Mouse (Mus musculus) lung, postnatal 0 days (tissue): ENCODE measurements around the gene Mpg. TPM values are rescaled to one million over a fixed set of nuclear protein-coding genes. Genes with fewer than 3 reads are reported as not detected.

ENCODE experiments used
- ATAC-seq: fragments of 200-750 bp; cut with Nextera tagmentation; 2 replicates; pipeline ENCODE4 v1.8.0; 2017; ENCODE audit warnings: moderate library complexity
- DNase-seq: peaks from one replicate; pipeline ENCODE4 v3.0.0-alpha.2; 2016; ENCODE audit warnings: low spot score
- H3K27ac ChIP-seq: fragments of 300-500 bp; sonication (generic); 2 replicates; pipeline ENCODE4 v1.5.1; 2014; ENCODE audit warnings: antibody characterized with exemption, mild to moderate bottlenecking, low read length, mixed read lengths
- H3K27me3 ChIP-seq: fragments of 300-500 bp; sonication (generic); replicated peaks from 2 replicates; pipeline ENCODE4 v1.6.1; 2014; ENCODE audit warnings: low read length, mixed read lengths; ENCODE audit not compliant: insufficient read depth
- H3K36me3 ChIP-seq: fragments of 300-500 bp; sonication (generic); 2 replicates; pipeline ENCODE4 v1.6.1; 2014; ENCODE audit warnings: low read length, mixed read lengths; ENCODE audit not compliant: insufficient read depth
- H3K4me1 ChIP-seq: fragments of 300-500 bp; sonication (generic); 2 replicates; pipeline ENCODE4 v1.6.1; 2014; ENCODE audit warnings: antibody characterized with exemption, low read depth, low read length, mixed read lengths; ENCODE audit not compliant: insufficient read depth
- H3K4me2 ChIP-seq: fragments of 300-500 bp; sonication (generic); replicated peaks from 2 replicates; pipeline ENCODE4 v1.6.1; 2014; ENCODE audit warnings: low read depth, mild to moderate bottlenecking, low read length, moderate library complexity, mixed read lengths
- H3K4me3 ChIP-seq: fragments of 300-500 bp; sonication (generic); 2 replicates; pipeline ENCODE4 v1.5.1; 2014; ENCODE audit warnings: low read depth, low read length
- H3K9ac ChIP-seq: fragments of 300-500 bp; sonication (generic); replicated peaks from 2 replicates; pipeline ENCODE4 v1.6.1; 2014; ENCODE audit warnings: low read depth, mild to moderate bottlenecking
- H3K9me3 ChIP-seq: fragments of 300-500 bp; sonication (generic); 2 replicates; pipeline ENCODE4 v1.6.1; 2016; ENCODE audit warnings: low read length, mixed read lengths
- CTCF ChIP-seq: IDR thresholded peaks from 2 replicates; pipeline ENCODE4 v1.5.1; 2016; ENCODE audit warnings: antibody characterized with exemption, mild to moderate bottlenecking
- EP300 ChIP-seq: IDR thresholded peaks from 2 replicates; pipeline ENCODE4 v1.6.1; 2016; ENCODE audit warnings: antibody characterized with exemption, mild to moderate bottlenecking, control low read depth
- WGBS: fragments of 180-500 bp; shearing (Covaris S2); extraction: QIAGEN DNeasy Blood & Tissue Kit; methylation state at CpG from one replicate; pipeline ENCODE4 v1.1.7; 2014; 5-methylcytosine and 5-hydroxymethylcytosine counted together
- polyA plus RNA-seq: library from polyadenylated mRNA; unstranded; fragments of >200 nt; fragmentation: Nextera tagmentation; extraction: Ambion mirVana; gene quantifications from 2 replicates; pipeline ENCODE4 v1.2.1, GENCODE M21; 2015

The Mpg gene
- polyA plus RNA-seq, 1 experiment from 2014 or later, result 22.9 TPM

DNA sequence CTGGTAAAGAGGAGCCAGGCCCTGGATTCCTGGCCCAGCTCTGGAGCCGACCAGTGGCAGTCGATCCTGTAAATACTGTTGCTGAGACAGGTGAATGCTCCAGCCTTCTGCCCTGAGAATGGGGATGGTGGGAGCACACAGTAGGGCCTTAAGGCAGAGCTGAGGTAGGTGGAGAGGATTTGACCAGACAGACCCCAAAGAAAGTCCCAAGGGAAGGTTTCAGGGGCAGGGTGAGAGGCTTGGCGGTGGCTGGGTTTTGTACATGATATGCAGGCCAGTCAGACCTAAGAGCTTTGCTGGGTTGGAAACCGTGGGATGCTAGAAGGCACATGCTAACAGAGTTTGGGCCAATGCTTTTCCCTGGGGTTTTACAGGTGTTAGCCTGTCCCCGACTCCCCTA lies 31.7 kb upstream of the Mpg start:
- ATAC-seq (no peak), DNase-seq (no peak)
- Histone ChIP-seq H3K27me3 (no peaks in the 10 kb centered on the region), H3K4me2 (no peak overlapping the region), H3K4me1 (no peaks in the 10 kb centered on the region), H3K9me3 (no peaks in the 10 kb centered on the region), H3K4me3 (no peak overlapping the region), H3K9ac (no peak overlapping the region), H3K27ac (no peak overlapping the region), H3K36me3 (no peaks in the 10 kb centered on the region)
- WGBS, result 76% methylated on average over 5 of the region's 5 CpGs
- no peak for TF ChIP-seq CTCF
- TF ChIP-seq EP300, result no peak

- no peaks in the 10 kb centered on the region for H3K36me3 ChIP-seq
- DNase-seq, result no peak
- H3K27ac ChIP-seq, result no peak overlapping the region
- H3K9me3 ChIP-seq, result no peaks in the 10 kb centered on the region
- no peak for TF ChIP-seq EP300
- TF ChIP-seq CTCF, result no peak
- no peak overlapping the region for H3K9ac ChIP-seq
- H3K27me3 ChIP-seq, result no peaks in the 10 kb centered on the region
- ATAC-seq, result no peak
- WGBS, result 26% methylated on average over 11 of the region's 11 CpGs
- H3K4me3 ChIP-seq, result no peak overlapping the region
- no peak overlapping the region for H3K4me2 ChIP-seq
- H3K4me1 ChIP-seq, result no peaks in the 10 kb centered on the region
These were observed 30.3 kb upstream of the Mpg start for GRCm38 (mm10) chr11:32195867-32196540.

- TF ChIP-seq CTCF (no peak), EP300 (no peak)
- WGBS, result 71% methylated on average over 6 of the region's 6 CpGs
- Histone ChIP-seq H3K27ac (no peak overlapping the region), H3K4me3 (no peak overlapping the region), H3K27me3 (no peaks in the 10 kb centered on the region), H3K9ac (no peak overlapping the region), H3K9me3 (no peaks in the 10 kb centered on the region), H3K4me2 (no peak overlapping the region), H3K4me1 (no peaks in the 10 kb centered on the region), H3K36me3 (no peaks in the 10 kb centered on the region)
- DNase-seq (no peak), ATAC-seq (no peak)
These were observed 29.6 kb upstream of the Mpg start for GRCm38 (mm10) chr11:32196727-32197126.

DNA sequence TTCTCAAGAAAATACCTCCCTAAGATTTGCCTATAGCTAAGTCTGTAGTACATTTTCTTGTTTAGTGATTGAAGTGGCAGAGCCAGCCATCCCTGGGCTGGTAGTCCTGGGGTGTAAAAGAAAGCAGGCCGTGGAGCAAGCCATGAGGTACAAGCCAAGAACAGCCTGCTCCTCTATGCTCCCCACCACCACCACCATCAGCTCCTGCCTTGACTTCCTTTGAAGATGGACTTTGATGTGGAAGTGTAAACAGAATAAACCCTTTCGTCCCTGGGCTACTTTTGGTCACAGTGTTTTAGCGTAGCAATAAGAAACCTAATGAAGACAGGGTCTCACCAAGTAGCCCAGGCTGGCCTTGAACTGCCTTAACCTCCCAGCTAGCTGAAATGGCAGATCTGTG lies 28.5 kb upstream of the Mpg start:
- Histone ChIP-seq H3K27ac (no peak overlapping the region), H3K27me3 (no peaks in the 10 kb centered on the region), H3K36me3 (no peaks in the 10 kb centered on the region), H3K9ac (no peak overlapping the region), H3K4me1 (no peaks in the 10 kb centered on the region), H3K9me3 (no peaks in the 10 kb centered on the region), H3K4me3 (no peak overlapping the region), H3K4me2 (no peak overlapping the region)
- TF ChIP-seq CTCF, result no peak
- TF ChIP-seq EP300, result no peak
- DNase-seq (no peak), ATAC-seq (no peak)
- 40% methylated on average over 3 of the region's 3 CpGs for WGBS

DNA sequence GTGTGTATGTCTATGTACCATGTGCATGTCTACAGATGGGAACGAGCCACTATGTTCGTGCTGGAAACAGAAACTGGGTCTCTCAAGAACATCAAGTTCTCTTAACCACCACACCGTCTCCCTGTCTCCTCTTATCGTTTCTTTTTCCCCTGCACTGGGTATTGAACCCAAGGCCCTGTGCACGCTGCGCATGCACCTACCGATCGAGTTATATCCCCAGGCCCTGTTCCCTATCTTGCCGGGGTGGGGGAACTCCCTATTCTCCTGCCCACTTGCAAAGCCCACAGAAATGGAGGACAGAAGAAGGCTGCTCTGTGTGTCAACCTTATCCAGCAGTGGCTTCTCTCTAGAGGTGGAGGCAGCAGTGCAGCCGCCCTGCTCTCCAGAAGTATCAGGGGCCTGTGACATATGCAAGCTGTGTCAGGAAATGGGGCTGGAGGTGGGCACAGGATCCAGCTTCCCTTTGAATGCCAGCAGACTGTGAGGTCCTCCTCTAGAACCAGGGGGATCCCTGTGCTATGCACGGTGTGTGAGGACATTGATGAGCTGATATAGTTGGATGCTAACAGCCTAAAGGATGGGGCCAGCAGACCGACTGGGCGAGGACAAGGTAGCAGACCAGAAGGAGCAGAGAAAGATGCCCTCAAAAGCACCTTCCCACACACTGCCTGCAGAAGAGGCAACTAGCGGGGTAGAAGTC lies 27.9 kb upstream of the Mpg start:
- H3K9me3 ChIP-seq, result no peaks in the 10 kb centered on the region
- DNase-seq (no peak), ATAC-seq (no peak)
- no peak overlapping the region for H3K27ac ChIP-seq
- no peak for TF ChIP-seq CTCF
- no peak for TF ChIP-seq EP300
- no peaks in the 10 kb centered on the region for H3K27me3 ChIP-seq
- no peak overlapping the region for H3K9ac ChIP-seq
- H3K4me1 ChIP-seq, result no peaks in the 10 kb centered on the region
- H3K4me3 ChIP-seq, result no peak overlapping the region
- H3K4me2 ChIP-seq, result no peak overlapping the region
- no peaks in the 10 kb centered on the region for H3K36me3 ChIP-seq
- WGBS, result 69% methylated on average over 14 of the region's 14 CpGs

GRCm38 (mm10) chr11:32199230-32199629 lies 27.1 kb upstream of the Mpg start:
- H3K36me3 ChIP-seq, result no peaks in the 10 kb centered on the region
- ATAC-seq, result no peak

More at GRCm38 (mm10) chr11:32199230-32199629, 27.1 kb upstream of the Mpg start:
- Histone ChIP-seq H3K4me1 (no peaks in the 10 kb centered on the region), H3K27me3 (no peaks in the 10 kb centered on the region), H3K4me3 (no peak overlapping the region), H3K27ac (no peak overlapping the region), H3K4me2 (no peak overlapping the region), H3K9ac (no peak overlapping the region), H3K9me3 (no peaks in the 10 kb centered on the region)
- 42% methylated on average over 6 of the region's 6 CpGs for WGBS
- TF ChIP-seq EP300 (no peak), CTCF (no peak)
- no peak for DNase-seq
